Mouse (Mus musculus) C2C12 (cell line): ENCODE measurements at regions not wholly inside any gene's neighbourhood (a gene's known extent, or its start where the extent isn't known, plus 50 kb on each side); places are given as distances from the start of the nearest gene placed in this dataset.
A peak's percentile ranks its signal among the peaks of the same experiment; 100 is the strongest.

Experiments used
- H3K27me3 ChIP-seq: one replicate; pipeline ENCODE4 v1.6.1; 2011; ENCODE audit not compliant: control insufficient read depth, insufficient read depth, insufficient read length
- H3K36me3 ChIP-seq: one replicate; pipeline ENCODE4 v1.6.1; 2011; ENCODE audit not compliant: control insufficient read depth, insufficient read depth
- H3K4me3 ChIP-seq: one replicate; pipeline ENCODE4 v1.5.1; 2011; ENCODE audit warnings: mild to moderate bottlenecking, control low read depth; ENCODE audit not compliant: poor library complexity, insufficient read depth, severe bottlenecking
- H3K79me2 ChIP-seq: one replicate; pipeline ENCODE4 v1.6.1; 2011; ENCODE audit not compliant: control insufficient read depth, insufficient read depth
- H3K79me3 ChIP-seq: one replicate; pipeline ENCODE4 v1.6.1; 2011; ENCODE audit warnings: low read depth, control low read depth
- H3ac ChIP-seq: one replicate; pipeline ENCODE3; 2011; ENCODE audit warnings: low read depth; ENCODE audit not compliant: control insufficient read depth, insufficient read length
- CEBPB ChIP-seq: IDR thresholded peaks from one replicate; pipeline ENCODE4 v1.6.1; 2011; ENCODE audit warnings: low read depth, mild to moderate bottlenecking, control low read depth, moderate library complexity
- CTCF ChIP-seq: IDR thresholded peaks from one replicate; pipeline ENCODE4 v1.5.1; 2011; ENCODE audit not compliant: control insufficient read depth, insufficient read depth, insufficient read length
- FOSL1 ChIP-seq: IDR thresholded peaks from one replicate; pipeline ENCODE4 v1.8.0; 2011; ENCODE audit warnings: mild to moderate bottlenecking, low read length; ENCODE audit not compliant: poor library complexity, insufficient read depth, severe bottlenecking
- MAX ChIP-seq: IDR thresholded peaks from one replicate; pipeline ENCODE4 v1.6.1; 2011; ENCODE audit warnings: mild to moderate bottlenecking, control low read depth
- MYOD1 ChIP-seq: IDR thresholded peaks from one replicate; pipeline ENCODE4 v1.6.1; 2011; ENCODE audit warnings: low read depth; ENCODE audit not compliant: control insufficient read depth, insufficient read length
- MYOG ChIP-seq: IDR thresholded peaks from one replicate; pipeline ENCODE4 v1.6.1; 2011; ENCODE audit not compliant: control insufficient read depth, insufficient read length; ENCODE audit errors: extremely low read depth
- USF1 ChIP-seq: IDR thresholded peaks from one replicate; pipeline ENCODE4 v1.6.1; 2011; ENCODE audit warnings: low read depth, mild to moderate bottlenecking, control low read depth, moderate library complexity

GRCm38 (mm10) chr17:54214804-54215203, 84.0 kb downstream of the Slc5a7 start:
- H3K27me3 ChIP-seq, result no peaks in the 10 kb centered on the region
- peak; percentile 80 for TF ChIP-seq CEBPB
- peak; percentile 48 for TF ChIP-seq USF1
- TF ChIP-seq CTCF, result no peak
- TF ChIP-seq MYOG, result no peak
- no peaks in the 10 kb centered on the region for H3K79me3 ChIP-seq
- H3K4me3 ChIP-seq, result no peak overlapping the region
- no peaks in the 10 kb centered on the region for H3K36me3 ChIP-seq
- H3K79me2 ChIP-seq, result no peaks in the 10 kb centered on the region
- H3ac ChIP-seq, result no peak overlapping the region

- H3K4me3 ChIP-seq, result no peak overlapping the region
- H3K79me2 ChIP-seq, result no peaks in the 10 kb centered on the region
- no peaks in the 10 kb centered on the region for H3K27me3 ChIP-seq
- H3ac ChIP-seq, result no peak overlapping the region
- H3K36me3 ChIP-seq, result no peaks in the 10 kb centered on the region
- TF ChIP-seq FOSL1 (no peak), MYOG (no peak), CTCF (no peak), MAX (no peak), USF1 (no peak), CEBPB (no peak), MYOD1 (no peak)
- H3K79me3 ChIP-seq, result no peaks in the 10 kb centered on the region
Observed at GRCm38 (mm10) chr17:54201710-54202109, 97.1 kb downstream of the Slc5a7 start.

DNA sequence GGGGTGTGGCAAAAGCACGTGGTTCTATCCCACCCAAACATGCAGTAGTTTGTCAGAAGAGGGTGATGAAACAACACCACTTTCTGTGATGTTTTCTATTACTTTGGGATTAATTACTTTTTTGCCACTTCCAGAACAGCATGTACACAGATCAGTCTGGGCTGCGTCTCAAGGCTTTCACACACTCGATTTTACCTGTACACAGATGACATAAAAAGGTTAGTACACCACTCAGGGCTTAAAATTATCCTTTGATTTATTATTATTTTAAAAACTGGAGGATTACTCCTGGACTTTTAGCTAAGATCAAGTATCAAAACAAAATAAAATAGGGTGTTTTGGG, 106.6 kb downstream of the Slc5a7 start:
- Histone ChIP-seq H3K79me3 (no peaks in the 10 kb centered on the region), H3K27me3 (no peaks in the 10 kb centered on the region), H3K36me3 (no peaks in the 10 kb centered on the region), H3K4me3 (no peak overlapping the region), H3ac (no peak overlapping the region), H3K79me2 (no peaks in the 10 kb centered on the region)
- TF ChIP-seq FOSL1 (no peak), CEBPB (no peak), MAX (no peak), CTCF (no peak), MYOG (no peak), USF1 (no peak), MYOD1 (no peak)

GRCm38 (mm10) chr17:54191526-54192230, 107.2 kb downstream of the Slc5a7 start:
- H3ac ChIP-seq, result no peak overlapping the region
- H3K79me3 ChIP-seq, result no peaks in the 10 kb centered on the region
- no peak overlapping the region for H3K4me3 ChIP-seq
- TF ChIP-seq USF1 (no peak), MAX (no peak), FOSL1 (no peak), CTCF (no peak), MYOD1 (no peak), CEBPB (no peak), MYOG (no peak)
- no peaks in the 10 kb centered on the region for H3K36me3 ChIP-seq
- H3K79me2 ChIP-seq, result no peaks in the 10 kb centered on the region
- H3K27me3 ChIP-seq, result no peaks in the 10 kb centered on the region

DNA sequence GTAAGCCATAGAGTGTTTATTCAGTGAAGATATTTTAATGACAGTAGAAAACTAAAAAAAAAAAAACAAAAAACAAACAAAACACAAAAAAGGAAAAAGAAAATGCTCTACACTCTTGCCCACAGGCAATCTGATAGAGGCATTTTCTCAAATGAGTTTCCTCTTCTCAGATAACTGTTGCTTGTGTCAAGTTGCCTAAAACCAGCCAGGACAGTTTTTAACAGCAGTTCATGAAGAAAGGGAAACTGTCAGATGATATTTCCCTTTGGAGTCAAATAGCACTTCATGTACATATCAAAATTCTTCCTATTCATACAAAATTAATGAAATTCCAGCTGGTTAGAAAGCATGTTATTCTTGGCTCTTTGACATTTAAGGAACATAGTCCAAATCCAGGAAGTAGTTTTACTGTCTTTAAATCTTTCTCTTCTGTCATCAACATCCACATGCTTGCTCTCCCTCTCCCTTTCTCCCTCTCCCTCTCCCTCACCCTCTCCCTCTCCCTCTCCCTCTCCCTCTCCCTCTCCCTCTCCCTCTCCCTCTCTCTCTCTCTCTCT, 109.8 kb downstream of the Slc5a7 start:
- Histone ChIP-seq H3K79me3 (no peaks in the 10 kb centered on the region), H3K4me3 (no peak overlapping the region), H3K79me2 (no peaks in the 10 kb centered on the region), H3K27me3 (no peaks in the 10 kb centered on the region), H3K36me3 (no peaks in the 10 kb centered on the region), H3ac (no peak overlapping the region)
- TF ChIP-seq MAX (no peak), MYOD1 (no peak)

DNA sequence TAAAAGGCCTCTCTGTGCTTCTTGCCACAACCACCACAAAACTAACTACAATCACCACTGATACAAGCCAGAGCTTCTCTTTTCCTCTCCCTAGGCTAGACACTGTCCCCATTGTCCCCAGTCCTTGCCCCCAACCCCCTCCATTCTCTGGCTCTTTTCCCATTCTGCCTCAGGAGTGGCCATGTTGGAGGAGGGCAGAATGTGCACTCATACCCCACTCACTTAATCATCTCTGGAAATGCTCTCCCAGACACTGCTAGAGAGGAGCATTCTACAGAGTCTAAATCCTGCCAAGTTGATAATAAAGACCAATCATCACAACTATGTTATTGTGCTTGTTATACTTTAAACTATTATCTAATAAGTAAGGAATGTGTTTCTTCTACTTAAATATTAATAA, 116.8 kb downstream of the Slc5a7 start:
- Histone ChIP-seq H3K79me3 (no peaks in the 10 kb centered on the region), H3K27me3 (no peaks in the 10 kb centered on the region), H3K4me3 (no peak overlapping the region), H3K79me2 (no peaks in the 10 kb centered on the region), H3ac (no peak overlapping the region), H3K36me3 (no peaks in the 10 kb centered on the region)
- TF ChIP-seq CEBPB, result no peak
- TF ChIP-seq CTCF, result no peak
- no peak for TF ChIP-seq USF1
- no peak for TF ChIP-seq FOSL1
